Mouse (Mus musculus): ENCODE measurements around the gene Chmp2a.

Gene Chmp2a

GRCm38 (mm10) chr7:12998851-12999250 lies 35.8 kb downstream of the Chmp2a start, which contains the start of gene Trim28:
Gene Trim28 (plus strand): TSS chr7:12999114.
- DNase-seq (ENCODE audit: low read depth) = no peak

- DNase-seq (ENCODE audit: low read depth) = no peak
Observed at GRCm38 (mm10) chr7:12998053-12998452, 36.6 kb downstream of the Chmp2a start, which contains the start of gene Slc27a5. Gene Slc27a5 (minus strand): TSS chr7:12998192.

- no peak for DNase-seq (ENCODE audit: low read depth)
Observed at GRCm38 (mm10) chr7:12997230-12997629, 37.4 kb downstream of the Chmp2a start.

- no peak for DNase-seq (ENCODE audit: low read depth)
Observed at GRCm38 (mm10) chr7:12995862-12996261, 38.7 kb downstream of the Chmp2a start.

GRCm38 (mm10) chr7:12993148-12993547 lies 41.5 kb downstream of the Chmp2a start:
- no peak for DNase-seq (ENCODE audit: low read depth)

- no peak for DNase-seq (ENCODE audit: low read depth)
Observed at GRCm38 (mm10) chr7:12992222-12992621, 42.4 kb downstream of the Chmp2a start.

GRCm38 (mm10) chr7:12987409-12988189 lies 47.0 kb downstream of the Chmp2a start:
- no peak for DNase-seq (ENCODE audit: low read depth)

GRCm38 (mm10) chr7:12986906-12987305 lies 47.7 kb downstream of the Chmp2a start:
- DNase-seq (ENCODE audit: low read depth) = no peak

- DNase-seq (ENCODE audit: low read depth) = no peak
Observed at GRCm38 (mm10) chr7:12985724-12986123, 48.9 kb downstream of the Chmp2a start.

All from fibroblast of lung, adult 2 months (primary cell).